Mouse (Mus musculus) liver, embryonic 11.5 days (tissue): ENCODE measurements around the gene Lactb. TPM values are rescaled to one million over a fixed set of nuclear protein-coding genes. Genes with fewer than 3 reads are reported as not detected.

Experiments
- ATAC-seq: fragments of 200-750 bp; cut with Nextera tagmentation; replicated peaks from 2 replicates; pipeline ENCODE4 v1.8.0; 2017; ENCODE audit warnings: moderate number of reproducible peaks, mild to moderate bottlenecking, moderate TSS enrichment, moderate library complexity; ENCODE audit not compliant: low FRiP score
- DNase-seq: peaks from one replicate; pipeline ENCODE4 v3.0.0-alpha.2; 2017; ENCODE audit warnings: low spot score
- H3K27ac ChIP-seq: fragments of 300-500 bp; sonication (generic); 2 replicates; pipeline ENCODE4 v1.5.1; 2014; ENCODE audit warnings: mild to moderate bottlenecking, low read depth, low read length, control low read depth
- H3K27me3 ChIP-seq: fragments of 300-500 bp; sonication (generic); replicated peaks from 2 replicates; pipeline ENCODE4 v1.6.1; 2014; ENCODE audit warnings: low read length, mixed read lengths; ENCODE audit not compliant: control insufficient read depth, insufficient read depth
- H3K36me3 ChIP-seq: fragments of 300-500 bp; sonication (generic); 2 replicates; pipeline ENCODE4 v1.6.1; 2014; ENCODE audit warnings: mild to moderate bottlenecking, low read length, moderate library complexity, mixed read lengths; ENCODE audit not compliant: control insufficient read depth, insufficient read depth
- H3K4me1 ChIP-seq: fragments of 300-500 bp; sonication (generic); replicated peaks from 2 replicates; pipeline ENCODE4 v1.6.1; 2014; ENCODE audit warnings: low read length, mixed read lengths; ENCODE audit not compliant: control insufficient read depth, insufficient read depth
- H3K4me2 ChIP-seq: fragments of 300-500 bp; sonication (generic); 2 replicates; pipeline ENCODE4 v1.6.1; 2014; ENCODE audit warnings: mild to moderate bottlenecking, control low read depth, moderate library complexity
- H3K4me3 ChIP-seq: fragments of 300-500 bp; sonication (generic); 2 replicates; pipeline ENCODE4 v1.5.1; 2014; ENCODE audit warnings: low read depth, low read length, control low read depth
- H3K9ac ChIP-seq: fragments of 300-500 bp; sonication (generic); 2 replicates; pipeline ENCODE4 v1.6.1; 2014; ENCODE audit warnings: low read depth, low read length, control low read depth
- H3K9me3 ChIP-seq: fragments of 300-500 bp; sonication (generic); 2 replicates; pipeline ENCODE4 v1.6.1; 2016; ENCODE audit warnings: low read length, inconsistent platforms, mixed read lengths; ENCODE audit not compliant: control insufficient read depth
- WGBS: fragments of 180-500 bp; shearing (Covaris S2); extraction: QIAGEN DNeasy Blood & Tissue Kit; methylation state at CpG from one replicate; pipeline ENCODE4 v1.1.7; 2014; 5-methylcytosine and 5-hydroxymethylcytosine counted together
- polyA plus RNA-seq: library from polyadenylated mRNA; unstranded; fragments of >200 nt; fragmentation: Nextera tagmentation; extraction: Ambion mirVana; gene quantifications from 2 replicates; pipeline ENCODE4 v1.2.1, GENCODE M21; 2014

The Lactb gene
- polyA plus RNA-seq: 11.6 and 12.7 TPM in 2 replicates

GRCm38 (mm10) chr9:66975239-66975645, at the start of gene Lactb:
Gene Lactb, minus strand, starts transcription at chr9:66975484.
- peak within 1 kb of the TSS; percentile 94 for H3K4me3 ChIP-seq
- H3K27me3 ChIP-seq: no peaks in the 10 kb centered on the region
- WGBS: 1% methylated on average over 32 of the region's 32 CpGs
- H3K9ac ChIP-seq: peak within 1 kb of the TSS; percentile 83
- DNase-seq (peak; percentile 95), ATAC-seq (peak; percentile 98)
- peak within 1 kb of the TSS; percentile 80 for H3K4me2 ChIP-seq
- H3K9me3 ChIP-seq: no peaks in the 10 kb centered on the region
- no peaks in the 10 kb centered on the region for H3K36me3 ChIP-seq
- H3K27ac ChIP-seq: peak within 1 kb of the TSS; percentile 87
- H3K4me1 ChIP-seq: no peaks in the 10 kb centered on the region

- H3K27ac ChIP-seq: no peak overlapping the region
- no peaks in the 10 kb centered on the region for H3K27me3 ChIP-seq
- H3K9me3 ChIP-seq: no peaks in the 10 kb centered on the region
- no peak overlapping the region for H3K4me2 ChIP-seq
- ATAC-seq (no peak), DNase-seq (no peak)
- 94% methylated on average over 9 of the region's 9 CpGs for WGBS
- H3K9ac ChIP-seq: no peak overlapping the region
- peaks cover 43% of the 10 kb centered on the region for H3K4me1 ChIP-seq
- H3K4me3 ChIP-seq: no peak overlapping the region
- H3K36me3 ChIP-seq: peaks cover 43% of the 10 kb centered on the region
These were observed 48.1 kb upstream of the Lactb start for GRCm38 (mm10) chr9:67023371-67023770.

- 20% methylated on average over 2 of the region's 2 CpGs for WGBS
- peaks cover 39% of the 10 kb centered on the region for H3K4me1 ChIP-seq
- no peak overlapping the region for H3K9ac ChIP-seq
- no peak overlapping the region for H3K4me3 ChIP-seq
- ATAC-seq (peak; percentile 78), DNase-seq (no peak)
- H3K36me3 ChIP-seq: peaks cover 20% of the 10 kb centered on the region; the same call in 1 of the 2 replicates
- no peak overlapping the region; the same call in 1 of the 2 replicates for H3K27ac ChIP-seq
- no peaks in the 10 kb centered on the region for H3K27me3 ChIP-seq
- H3K9me3 ChIP-seq: no peaks in the 10 kb centered on the region
- H3K4me2 ChIP-seq: 0 out of 2 replicates have a peak overlapping the region, but pooled peaks have one; percentile 5
These were observed 44.8 kb upstream of the Lactb start for GRCm38 (mm10) chr9:67020063-67020462.

- no peak overlapping the region for H3K4me2 ChIP-seq
- H3K27ac ChIP-seq: no peak overlapping the region
- H3K9me3 ChIP-seq: no peaks in the 10 kb centered on the region
- no peaks in the 10 kb centered on the region for H3K36me3 ChIP-seq
- H3K4me3 ChIP-seq: no peak overlapping the region
- no peaks in the 10 kb centered on the region for H3K27me3 ChIP-seq
- no peak for DNase-seq
- peak; percentile 86 for ATAC-seq
- WGBS: 18% methylated on average over 2 of the region's 2 CpGs
- H3K4me1 ChIP-seq: peaks cover 41% of the 10 kb centered on the region
- H3K9ac ChIP-seq: no peak overlapping the region
These were observed 38.2 kb upstream of the Lactb start for GRCm38 (mm10) chr9:67013501-67013900.

GRCm38 (mm10) chr9:67012470-67012869, 37.2 kb upstream of the Lactb start:
- Histone ChIP-seq H3K27ac (peak overlapping the region; percentile 36; the same call in 1 of the 2 replicates), H3K9me3 (no peaks in the 10 kb centered on the region), H3K27me3 (no peaks in the 10 kb centered on the region), H3K4me3 (no peak overlapping the region), H3K4me2 (no peak overlapping the region), H3K4me1 (peaks cover 41% of the 10 kb centered on the region), H3K36me3 (no peaks in the 10 kb centered on the region), H3K9ac (no peak overlapping the region)
- ATAC-seq: no peak
- WGBS: 53% methylated on average over 3 of the region's 3 CpGs
- DNase-seq: no peak

- no peak overlapping the region for H3K4me3 ChIP-seq
- 51% methylated on average over 9 of the region's 9 CpGs for WGBS
- peaks cover 41% of the 10 kb centered on the region for H3K4me1 ChIP-seq
- no peak overlapping the region for H3K4me2 ChIP-seq
- DNase-seq (no peak), ATAC-seq (no peak)
- H3K9ac ChIP-seq: no peak overlapping the region
- no peak overlapping the region; the same call in 1 of the 2 replicates for H3K27ac ChIP-seq
- no peaks in the 10 kb centered on the region for H3K27me3 ChIP-seq
- H3K9me3 ChIP-seq: no peaks in the 10 kb centered on the region
- H3K36me3 ChIP-seq: no peaks in the 10 kb centered on the region
These were observed 36.2 kb upstream of the Lactb start for GRCm38 (mm10) chr9:67011483-67011882.

- Histone ChIP-seq H3K27me3 (no peaks in the 10 kb centered on the region), H3K4me1 (peaks cover 29% of the 10 kb centered on the region), H3K27ac (no peak overlapping the region), H3K9ac (no peak overlapping the region), H3K4me2 (no peak overlapping the region), H3K4me3 (no peak overlapping the region), H3K36me3 (no peaks in the 10 kb centered on the region), H3K9me3 (no peaks in the 10 kb centered on the region)
- 45% methylated on average over 11 of the region's 11 CpGs for WGBS
- DNase-seq (no peak), ATAC-seq (no peak)
These were observed 33.5 kb upstream of the Lactb start for GRCm38 (mm10) chr9:67008781-67009180.

- H3K4me1 ChIP-seq: peaks cover 11% of the 10 kb centered on the region
- no peak overlapping the region for H3K27ac ChIP-seq
These were observed 31.1 kb upstream of the Lactb start for GRCm38 (mm10) chr9:67006376-67006775.

GRCm38 (mm10) chr9:67005161-67005742, 30.0 kb upstream of the Lactb start:
- Histone ChIP-seq H3K4me3 (no peak overlapping the region), H3K4me2 (no peak overlapping the region), H3K4me1 (peaks cover 7% of the 10 kb centered on the region), H3K9me3 (no peaks in the 10 kb centered on the region), H3K9ac (no peak overlapping the region), H3K27ac (no peak overlapping the region), H3K27me3 (no peaks in the 10 kb centered on the region), H3K36me3 (no peaks in the 10 kb centered on the region)
- no peak for DNase-seq
- no peak for ATAC-seq
- WGBS: 70% methylated on average over 11 of the region's 11 CpGs

More at GRCm38 (mm10) chr9:67006376-67006775, 31.1 kb upstream of the Lactb start:
- ATAC-seq (no peak), DNase-seq (no peak)
- H3K4me3 ChIP-seq: no peak overlapping the region
- 0 out of 2 replicates have a peak overlapping the region, but pooled peaks have one; percentile 9 for H3K9ac ChIP-seq
- H3K9me3 ChIP-seq: no peaks in the 10 kb centered on the region
- no peaks in the 10 kb centered on the region for H3K36me3 ChIP-seq
- no peaks in the 10 kb centered on the region for H3K27me3 ChIP-seq
- 69% methylated on average over 4 of the region's 4 CpGs for WGBS
- no peak overlapping the region for H3K4me2 ChIP-seq
